Mouse (Mus musculus): ENCODE measurements around the gene Focad. TPM values are rescaled to one million over a fixed set of nuclear protein-coding genes. Genes with fewer than 3 reads are reported as not detected.
"Not testable (repeated sequence)": the region's sequence is repeated elsewhere in the genome, so short reads cannot be mapped to it uniquely, and the experiment has no call there.

Gene Focad
- total RNA-seq, 2 experiments from 2014 or later = 15.0 to 24.6 TPM

DNA sequence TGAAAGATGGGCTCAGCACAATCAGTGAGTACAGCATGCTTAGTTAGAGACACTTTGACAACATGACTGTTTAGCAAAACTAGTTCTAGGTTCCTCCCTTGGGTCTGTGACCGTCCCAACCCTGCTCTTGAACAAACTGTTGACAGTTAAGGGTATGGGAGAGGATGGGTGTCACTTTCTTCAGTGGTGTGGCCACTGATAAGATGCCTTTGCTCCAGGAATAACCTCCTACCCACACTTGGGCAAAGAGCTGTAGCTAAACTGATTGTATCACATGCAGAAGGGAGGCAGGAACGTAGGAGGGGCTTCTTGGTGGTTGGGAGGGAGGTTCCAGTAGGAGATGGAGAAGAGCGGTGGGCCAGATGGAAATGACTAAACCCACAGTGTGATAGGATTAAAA lies 213.3 kb downstream of the Focad start:
- no peak for DNase-seq

DNA sequence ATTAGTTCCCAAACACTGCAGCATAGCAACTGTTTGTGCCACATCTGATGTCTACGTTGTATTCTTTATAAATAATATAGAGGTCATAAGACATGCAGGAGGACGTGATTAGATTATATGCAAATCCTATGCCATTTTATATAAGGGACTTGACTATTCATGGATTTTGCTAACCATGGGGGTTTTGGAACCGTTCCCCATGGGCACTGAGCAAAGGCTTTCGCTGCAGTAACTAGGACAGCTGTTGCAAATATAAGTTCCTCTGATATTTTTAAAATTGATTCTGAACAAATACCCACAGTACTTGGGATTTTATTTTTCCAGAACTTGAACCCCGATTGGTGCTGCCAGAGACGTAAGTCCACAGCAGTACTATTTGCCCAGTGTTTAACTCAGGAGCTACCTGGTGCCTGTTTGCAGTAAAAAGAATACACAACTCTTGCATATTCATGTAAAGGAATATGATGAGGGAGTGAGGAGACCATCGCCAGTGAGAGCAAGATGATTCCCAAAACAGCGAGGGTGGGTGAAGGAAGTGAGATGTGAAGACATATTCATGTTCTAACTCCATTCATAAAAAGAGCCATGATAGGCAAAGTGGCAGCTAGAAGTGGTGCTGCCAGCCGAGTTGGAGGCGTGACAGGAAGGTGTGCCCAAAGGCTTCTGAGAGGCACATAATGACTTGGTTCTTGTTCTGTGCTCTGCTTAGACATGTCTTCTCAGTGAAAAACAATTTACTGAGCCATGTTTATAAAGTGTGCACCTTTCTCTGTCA lies 214.1 kb downstream of the Focad start:
- DNase-seq = no peak

- DNase-seq = peak; percentile 8
Measured at GRCm38 (mm10) chr4:88309676-88310075, 215.2 kb downstream of the Focad start.

DNA sequence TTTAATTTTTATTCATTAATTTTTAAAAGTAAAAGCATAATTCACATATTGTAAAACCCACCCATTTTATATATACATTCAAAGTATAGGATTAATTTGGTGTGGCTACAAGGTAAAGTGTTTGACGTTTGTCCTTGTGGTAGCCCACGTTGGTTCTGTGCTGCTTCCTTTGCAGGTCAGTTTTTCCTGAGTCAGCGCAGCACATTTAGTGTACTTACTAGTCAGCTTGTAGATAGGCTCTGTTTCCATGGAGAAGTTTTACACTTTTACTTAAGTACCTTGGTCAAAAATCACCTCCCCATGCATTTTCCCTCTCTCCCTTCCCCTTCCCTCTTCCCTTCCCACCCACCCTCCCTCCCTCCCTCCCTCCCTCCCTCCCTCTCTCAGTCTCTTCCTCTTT lies 220.5 kb downstream of the Focad start:
- DNase-seq = no peak

GRCm38 (mm10) chr4:88320067-88320466 lies 225.6 kb downstream of the Focad start:
- no peak for DNase-seq

GRCm38 (mm10) chr4:88325392-88325791 lies 231.0 kb downstream of the Focad start:
- no peak for DNase-seq

GRCm38 (mm10) chr4:88334533-88334932 lies 240.1 kb downstream of the Focad start:
- DNase-seq = no peak

DNA sequence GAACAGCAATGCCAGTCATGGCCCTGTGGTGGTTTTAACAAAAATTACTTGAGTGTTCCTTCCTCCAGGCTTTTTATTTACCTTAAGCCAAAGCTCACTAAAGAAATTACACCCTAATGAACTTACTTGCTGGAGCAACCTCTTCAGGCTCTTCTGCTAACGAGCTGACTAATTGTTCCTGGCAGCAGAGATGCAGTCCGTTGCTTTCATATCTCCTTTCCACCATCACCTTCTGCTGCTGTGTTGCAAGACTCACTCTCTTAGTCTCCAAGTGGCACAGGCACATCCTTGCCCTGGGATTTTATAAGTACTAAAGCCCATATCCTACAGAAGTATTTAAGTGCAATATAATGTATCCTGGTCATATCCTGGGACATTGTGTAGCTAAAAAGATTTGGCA lies 242.3 kb downstream of the Focad start:
- no peak for DNase-seq

- DNase-seq = no peak
Measured at GRCm38 (mm10) chr4:88337365-88337764, 242.9 kb downstream of the Focad start.

GRCm38 (mm10) chr4:88338130-88338529 lies 243.7 kb downstream of the Focad start:
- DNase-seq = no peak

DNA sequence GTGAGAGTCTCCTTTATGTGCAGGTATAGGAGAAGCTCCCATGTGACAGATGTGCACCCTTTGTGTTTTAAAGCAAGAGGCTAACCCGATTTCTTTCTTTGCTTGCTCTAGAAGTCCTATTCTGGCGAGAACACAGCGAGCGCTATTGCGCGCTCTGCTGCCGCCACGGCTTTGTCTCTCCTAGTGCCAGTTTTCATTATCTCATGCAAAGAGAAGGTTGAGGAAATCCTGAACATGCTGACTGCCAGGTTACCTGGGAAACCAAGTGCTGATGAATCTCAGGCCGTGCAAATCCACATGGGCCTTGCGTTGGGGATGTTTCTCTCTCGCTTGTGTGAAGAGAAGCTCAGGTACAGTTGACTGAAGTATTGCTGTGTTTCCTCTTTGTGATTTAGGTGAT lies 250.0 kb downstream of the Focad start:
- no peak for DNase-seq

- no peak for DNase-seq
Measured at GRCm38 (mm10) chr4:88345065-88345464, 250.6 kb downstream of the Focad start.

- no peak for DNase-seq
Measured at GRCm38 (mm10) chr4:88345938-88346337, 251.5 kb downstream of the Focad start.

GRCm38 (mm10) chr4:88350910-88351309 lies 256.5 kb downstream of the Focad start:
- peak; percentile 40 for DNase-seq

DNA sequence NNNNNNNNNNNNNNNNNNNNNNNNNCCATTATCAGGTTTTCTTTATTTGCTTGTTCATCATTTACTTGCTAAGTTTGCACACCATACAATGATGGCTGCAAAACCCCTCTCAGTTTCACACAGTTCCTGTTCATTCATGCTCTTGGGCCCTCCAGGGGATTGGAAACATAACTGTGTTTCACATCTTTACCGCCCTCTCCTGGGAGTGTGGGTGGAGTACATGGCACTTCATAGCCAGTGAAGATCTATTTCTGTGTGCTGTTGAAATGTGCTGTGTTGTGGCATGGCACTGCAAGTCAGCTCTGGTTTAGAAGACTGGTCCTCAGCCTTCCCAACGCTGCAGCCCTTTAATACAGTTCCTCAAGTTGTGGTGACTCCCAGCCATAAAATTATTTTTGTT lies 262.2 kb downstream of the Focad start:
- no peak for DNase-seq

- no peak for DNase-seq
Measured at GRCm38 (mm10) chr4:88357431-88357830, 263.0 kb downstream of the Focad start.

DNA sequence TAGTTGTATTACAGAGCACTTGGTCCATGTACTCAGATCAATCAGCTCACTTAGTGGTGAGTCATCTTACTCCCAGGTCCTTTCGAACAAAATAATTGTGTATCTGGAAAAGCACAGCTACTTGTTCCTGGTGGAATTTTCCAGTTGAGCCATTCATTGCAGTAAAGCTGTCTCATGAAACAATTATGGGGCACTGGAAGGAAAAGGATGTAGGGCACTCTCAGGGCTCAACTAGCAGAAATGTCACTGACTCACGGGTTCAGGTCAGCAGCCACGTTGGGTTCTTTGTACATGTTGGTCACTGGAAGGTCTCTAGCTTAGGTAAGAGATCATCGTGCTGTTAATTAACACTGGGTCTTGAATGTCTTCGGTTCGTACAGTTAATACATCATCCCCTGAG lies 275.5 kb downstream of the Focad start:
- DNase-seq = no peak

DNA sequence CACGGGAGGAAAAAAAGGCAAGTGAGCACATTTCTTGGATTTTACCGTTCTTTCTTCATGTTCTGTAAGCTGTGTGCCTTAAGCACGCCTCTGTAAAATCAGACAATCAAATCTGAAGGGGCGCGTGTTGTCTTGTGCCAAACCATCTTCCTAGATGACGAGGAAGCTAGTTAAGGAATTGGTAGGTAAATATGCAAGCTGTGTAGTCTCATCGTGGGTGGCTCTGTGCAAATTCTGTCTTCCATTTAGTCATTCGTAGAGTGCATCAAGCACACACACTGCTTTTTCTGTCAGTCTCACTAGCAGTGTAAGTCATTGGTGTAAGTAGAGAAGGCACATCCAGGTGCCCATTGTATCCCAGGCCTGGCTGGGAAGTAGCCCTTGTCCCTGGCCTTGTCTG lies 276.4 kb downstream of the Focad start:
- DNase-seq = no peak

GRCm38 (mm10) chr4:88372293-88373224 lies 278.1 kb downstream of the Focad start:
- DNase-seq = no peak

- DNase-seq = no peak
Measured at GRCm38 (mm10) chr4:88390036-88390435, 295.6 kb downstream of the Focad start.

- not testable (repeated sequence) for DNase-seq
Measured at GRCm38 (mm10) chr4:88390596-88390995, 296.2 kb downstream of the Focad start.

DNA sequence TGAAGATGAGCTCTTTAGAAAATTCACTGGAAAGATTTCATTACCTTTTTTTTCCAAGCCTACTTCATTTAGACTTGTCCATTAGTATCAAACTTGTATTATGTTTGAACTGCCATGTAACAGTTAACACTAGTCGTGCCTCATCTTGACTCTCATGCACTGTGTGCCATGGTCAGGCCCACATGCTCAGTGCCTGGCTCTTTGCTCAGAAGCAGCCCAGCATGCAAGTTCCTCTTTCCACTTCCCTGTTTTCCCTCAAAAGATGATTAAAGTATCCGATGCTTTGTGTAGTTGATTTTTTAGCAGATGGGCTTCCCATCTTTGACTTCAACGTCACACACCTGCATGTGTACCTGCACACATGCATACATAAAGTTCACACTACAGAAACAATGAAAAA lies 301.3 kb downstream of the Focad start:
- DNase-seq = no peak

- no peak for DNase-seq
Measured at GRCm38 (mm10) chr4:88396995-88397521, 302.6 kb downstream of the Focad start.

All from gastrocnemius, postnatal 10 days (tissue).